Mouse (Mus musculus) adrenal gland, postnatal 4 days (tissue): ENCODE measurements around the gene Vmn2r3. TPM values are rescaled to one million over a fixed set of nuclear protein-coding genes. Genes with fewer than 3 reads are reported as not detected.
"Not testable (repeated sequence)": the region's sequence is repeated elsewhere in the genome, so short reads cannot be mapped to it uniquely, and the experiment has no call there.

Source experiments
- DNase-seq, 2 experiments: peaks; one replicate each; pipeline ENCODE4 v3.0.0; 2021 to 2022; ENCODE audit warnings: low spot score in 2 of 2, mixed read lengths in 2 of 2
- long read RNA-seq, 2 experiments: library from polyadenylated mRNA; stranded (forward); transcript quantifications; one replicate each; pipeline ENCODE4 v2.0.0; 2021
- total RNA-seq, 2 experiments: library from RNA; stranded (reverse); gene quantifications; 2 replicates each; pipeline ENCODE4 v1.2.3; 2021

Vmn2r3 gene
- not detected for total RNA-seq
- long read RNA-seq, experiment 1, result 0 reads
- long read RNA-seq, experiment 2, result 0 reads

DNA sequence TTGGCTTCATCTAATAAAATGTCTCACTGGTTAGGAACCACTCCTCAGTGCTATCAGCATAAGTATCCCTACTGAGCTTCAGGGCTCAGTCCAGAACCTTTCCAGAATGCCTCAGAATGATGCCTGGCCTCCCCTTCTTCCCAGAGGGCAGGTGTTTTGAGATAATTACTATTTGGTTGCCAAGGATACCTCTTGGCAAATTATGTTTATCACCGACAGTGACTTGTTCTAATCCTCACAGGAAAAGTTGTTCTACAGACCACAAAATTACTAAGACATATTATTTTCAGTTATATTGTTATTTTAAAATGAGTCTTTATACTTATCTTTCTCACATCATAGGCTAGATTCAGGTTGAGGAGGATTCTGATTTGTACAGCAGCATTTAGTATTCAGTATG is at the start of gene Vmn2r3:
Gene Vmn2r3, minus strand, starts transcription at position 101 of the 400 bp plus-strand sequence.
- DNase-seq, result no peak

- no peak for DNase-seq
Observed at GRCm38 (mm10) chr3:64332548-64332947, 43.0 kb upstream of the Vmn2r3 start.

DNA sequence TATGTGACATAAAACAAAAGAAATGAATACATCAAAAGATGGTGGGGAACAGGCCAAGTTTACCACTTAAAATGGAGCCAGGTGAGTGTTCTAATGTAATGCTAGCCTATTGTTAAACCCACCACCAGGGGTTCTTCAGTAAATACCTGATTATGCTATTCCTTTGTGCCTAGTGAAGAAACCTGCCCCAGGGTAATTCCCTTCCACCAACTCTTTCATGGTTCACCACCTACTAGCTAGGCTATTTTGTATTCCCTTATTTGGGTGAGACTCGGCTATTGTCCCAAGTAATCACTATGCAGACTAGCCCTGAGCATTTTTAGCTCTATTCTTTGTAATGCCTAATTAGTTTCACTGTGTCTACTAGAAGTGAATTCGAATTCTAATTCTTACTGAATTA is 32.3 kb upstream of the Vmn2r3 start:
- DNase-seq, result no peak

GRCm38 (mm10) chr3:64306799-64307198 is 17.3 kb upstream of the Vmn2r3 start:
- DNase-seq, result no peak

- no peak for DNase-seq
Observed at GRCm38 (mm10) chr3:64265762-64266112, 23.8 kb downstream of the Vmn2r3 start.

DNA sequence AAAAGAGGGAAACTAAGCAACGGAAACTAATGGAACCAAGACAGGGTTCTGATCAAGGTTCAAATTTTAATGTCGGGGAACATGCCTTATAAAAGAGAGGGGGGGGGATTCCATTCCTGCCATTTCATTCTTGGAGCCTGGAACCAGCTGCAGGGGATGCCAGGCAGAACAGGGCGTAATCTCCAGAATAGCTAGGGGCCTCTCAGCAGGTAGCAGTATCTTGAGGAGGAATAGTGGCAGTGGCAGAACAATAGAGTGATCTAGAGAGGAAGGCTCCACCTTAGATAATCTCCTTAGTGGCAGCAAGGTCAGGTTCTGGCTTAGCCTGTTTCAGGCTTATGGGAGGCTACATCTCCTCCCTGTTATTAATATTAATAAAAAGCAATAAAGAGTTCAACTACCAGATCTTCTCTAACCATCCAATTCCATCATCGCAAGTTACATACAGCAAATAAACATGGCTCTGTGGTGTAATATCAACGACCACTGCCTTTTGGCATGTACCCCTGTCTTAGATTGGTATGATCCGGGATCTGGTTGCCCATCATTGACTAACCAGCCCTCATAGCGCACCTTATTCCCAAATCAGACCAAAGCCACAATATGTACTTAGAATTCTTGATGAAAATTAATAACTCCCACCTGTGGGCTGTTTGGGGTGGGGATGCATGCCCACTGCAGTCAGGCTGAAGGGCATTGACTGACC is 24.3 kb downstream of the Vmn2r3 start:
- not testable (repeated sequence) for DNase-seq

DNA sequence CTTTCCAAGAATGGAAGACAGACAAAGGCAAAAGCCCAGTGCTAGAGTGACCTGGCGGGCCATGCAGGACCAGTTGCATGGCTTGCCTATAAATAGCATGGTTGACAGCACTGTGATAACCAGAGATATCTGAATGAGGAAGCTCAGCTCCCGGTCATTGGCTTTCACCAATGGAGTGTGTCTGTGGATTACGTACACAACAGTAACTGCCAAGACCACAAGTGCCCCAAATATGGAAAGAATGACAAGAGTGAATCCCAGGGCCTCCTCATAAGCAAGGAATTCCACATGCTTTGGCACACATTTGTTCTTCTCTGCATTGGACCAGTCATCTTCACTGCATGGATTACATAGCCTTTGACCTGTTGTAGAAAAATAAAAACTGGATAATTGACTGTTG is 29.9 kb downstream of the Vmn2r3 start:
- no peak for DNase-seq

DNA sequence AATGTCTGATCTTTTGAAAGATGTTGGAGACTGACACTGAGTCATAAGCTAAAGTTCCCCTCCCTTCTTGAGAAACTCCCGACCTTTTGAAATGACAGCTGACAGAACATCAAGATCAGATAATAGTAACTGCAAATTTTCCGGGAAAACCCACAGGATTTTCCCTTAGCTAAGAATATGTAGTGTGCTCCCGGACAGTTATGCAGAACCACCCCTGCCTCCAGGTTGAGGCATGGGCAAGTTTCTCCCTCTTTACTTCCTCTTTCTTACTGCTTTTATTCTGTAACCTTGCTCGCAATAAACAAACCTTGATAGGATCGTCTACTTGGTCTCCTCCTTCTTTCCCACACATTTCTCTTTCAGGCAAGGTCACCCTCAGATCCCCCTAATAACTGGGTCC is 37.9 kb downstream of the Vmn2r3 start:
- DNase-seq, result no peak

DNA sequence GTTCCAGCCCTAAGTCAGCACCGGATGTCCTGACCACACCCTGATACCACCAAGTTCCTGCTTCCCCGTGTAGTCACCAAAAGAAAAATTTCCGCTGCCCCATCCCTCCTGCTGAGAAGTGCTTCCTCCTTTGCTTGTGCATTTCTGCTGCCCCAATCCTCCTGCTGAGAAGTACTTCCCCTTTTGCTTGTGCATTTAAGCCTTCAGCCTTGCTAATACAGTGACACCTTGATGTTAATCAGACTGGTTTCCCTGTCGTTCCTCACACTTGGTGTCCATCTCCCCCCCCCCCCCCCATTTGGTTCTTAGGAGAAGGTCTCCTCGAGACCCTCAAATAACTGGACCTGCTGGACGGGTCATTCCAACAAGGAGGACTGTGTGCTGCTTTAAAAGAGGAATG is 39.0 kb downstream of the Vmn2r3 start:
- not testable (repeated sequence) for DNase-seq

DNA sequence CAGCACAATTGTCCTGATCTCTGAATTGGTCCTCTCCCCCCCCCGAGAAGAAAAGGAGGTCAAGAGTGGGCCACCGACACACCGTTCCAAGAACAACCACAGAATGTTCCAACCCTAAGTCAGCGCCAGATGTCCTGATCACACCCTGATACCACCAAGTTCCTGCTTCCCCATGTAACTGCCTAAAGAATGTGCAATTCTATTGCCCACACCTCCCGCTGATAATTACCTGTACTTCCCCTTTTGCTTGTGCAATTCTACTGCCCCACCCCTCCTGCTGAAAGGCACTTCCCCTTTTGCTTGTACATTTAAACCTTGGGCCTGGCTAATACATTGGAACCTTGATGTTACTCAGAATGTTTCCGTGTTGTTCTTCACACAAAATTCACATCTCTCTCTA is 54.0 kb downstream of the Vmn2r3 start:
- not testable (repeated sequence) for DNase-seq

- DNase-seq, result not testable (repeated sequence)
Observed at GRCm38 (mm10) chr3:64233655-64234054, 55.9 kb downstream of the Vmn2r3 start.

DNA sequence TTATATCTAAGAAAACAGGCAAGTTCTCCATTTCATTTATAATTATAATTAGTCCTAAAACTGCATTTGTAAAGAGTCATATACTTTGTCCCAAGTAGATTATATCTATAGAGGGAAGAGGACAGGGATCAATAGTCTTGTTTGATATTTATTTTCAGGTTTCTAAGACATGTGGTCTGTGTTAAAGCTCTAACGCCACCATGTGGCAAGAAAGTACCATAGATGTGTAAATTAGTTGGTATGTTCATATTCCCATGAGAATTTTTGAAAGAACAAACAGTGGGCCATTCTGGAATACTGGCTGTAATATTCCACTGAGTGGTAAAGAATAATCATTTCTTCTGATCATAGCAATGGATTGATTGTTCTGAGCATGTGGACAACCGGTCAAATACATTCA is 62.3 kb downstream of the Vmn2r3 start:
- DNase-seq, result no peak

Other genes with a start within 250 kb of the Vmn2r3 start
- under 1 TPM; 0.34 to 0.65 TPM for gene Vmn2r1, start 208.2 kb downstream of the Vmn2r3 start, total RNA-seq
- gene Vmn2r2, start 147.8 kb downstream of the Vmn2r3 start, total RNA-seq, result not detected
- not detected for gene Vmn2r4, start 125.7 kb upstream of the Vmn2r3 start, total RNA-seq
- not detected for gene Vmn2r5, start 220.1 kb upstream of the Vmn2r3 start, total RNA-seq